Comparison of ENCODE assay signal across 8 mouse cellular contexts in the genomic region with DNA sequence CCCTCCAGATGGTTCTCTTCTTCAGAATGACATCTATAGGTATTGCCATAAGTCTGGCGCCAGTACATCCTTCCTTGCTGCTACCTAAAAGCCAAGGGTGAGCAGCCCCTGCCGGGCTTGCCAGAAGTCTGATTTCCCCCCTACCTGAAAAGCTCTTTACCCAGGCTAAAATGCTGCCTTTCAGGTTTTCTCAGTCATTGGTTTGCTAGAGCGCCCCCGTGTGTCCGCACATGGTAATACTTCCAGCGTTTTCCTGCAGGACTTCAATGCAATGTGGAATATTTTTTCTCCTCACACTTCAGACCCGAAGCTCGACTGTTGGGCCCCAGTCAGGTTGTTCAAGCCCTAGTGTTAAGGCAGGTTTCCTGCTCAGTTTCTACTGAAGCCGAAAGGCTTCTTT. TPM values are rescaled to one million over a fixed set of nuclear protein-coding genes. Genes with fewer than 3 reads are reported as not detected.
DNase-seq lines count a peak whose midpoint lies in the region; TF ChIP-seq lines count a peak whose summit lies in the region.

No protein-coding gene starts in this region.

- H3K4me1 ChIP-seq in heart, embryonic 10.5 days = no peaks in the 10 kb centered on the region
- H3K4me1 ChIP-seq in CH12.LX (ENCODE audit: control insufficient read depth in 1 of 2, insufficient read depth in 2 of 2) = no peaks in the 10 kb centered on the region

- peaks cover 31% of the 10 kb centered on the region for H3K27me3 ChIP-seq in heart, embryonic 10.5 days (ENCODE audit: insufficient read depth, poor library complexity, severe bottlenecking)
- no peaks in the 10 kb centered on the region for H3K27me3 ChIP-seq in CH12.LX (replicated peaks)

- in situ Hi-C loops in CH12.LX (cut with MboI; ENCODE audit: low pct_ligation_motif_present, low pct_unique_long_range_greater_than_20kb, low sequenced_read_pairs) = no loop called here

- peak; percentile 31 to 64 for TF ChIP-seq CTCF in CH12.LX (conservative IDR thresholded peaks at IDR 0.05 in 1 of 2, IDR thresholded peaks at IDR 0.05 in 1 of 2; ENCODE audit: low read depth in 2 of 2, low read length in 2 of 2)
- peak; percentile 72 for TF ChIP-seq CTCF in gastrocnemius, adult 2 months (IDR thresholded peaks at IDR 0.05)

- dilution Hi-C loops in CH12.LX (cut with MboI; ENCODE audit: extremely low pct_ligation_motif_present, extremely low pct_unique_long_range_greater_than_20kb, low sequenced_read_pairs) = no loop called here

- intact Hi-C loops in gastrocnemius, adult 2 months (cut with DNase I) = no loop called here
- intact Hi-C loops in left cerebral cortex, postnatal 25 days (cut with DNase I) = no loop called here

- no peak for TF ChIP-seq EP300 in CH12.LX (IDR thresholded peaks at IDR 0.05; ENCODE audit: low read length)

- no peak overlapping the region for H3K9ac ChIP-seq in CH12.LX (ENCODE audit: insufficient read depth, low read depth)

- DNase-seq in heart, adult 8-10 months (ENCODE audit: low spot score) = peak; percentile 8
- DNase-seq in heart, embryonic 10.5 days (ENCODE audit: low spot score) = no peak
- DNase-seq in CH12.LX (ENCODE audit: extremely low read depth) = peak; percentile 35
- peak; percentile 31 for DNase-seq in c-Kit-positive CD71-negative TER-119-negative erythroid progenitor cells, embryonic 14.5 days (ENCODE audit: low read depth)
- peak; percentile 32 for DNase-seq in gastrocnemius, adult 2 months
- peak; percentile 51 to 62 for DNase-seq in left cerebral cortex, postnatal 25 days (ENCODE audit: low spot score in 2 of 2)
- peak; percentile 33 for DNase-seq in ovary, postnatal 14 days (ENCODE audit: low spot score)
- DNase-seq in thymus, postnatal 4 days = peak; percentile 72

- no peak for TF ChIP-seq POLR2A in CH12.LX (IDR thresholded peaks at IDR 0.05; ENCODE audit: low read depth, low read length)

- WGBS in heart, embryonic 10.5 days = 22% methylated on average over 9 of the region's 9 CpGs

- H3K27ac ChIP-seq in heart, embryonic 10.5 days = no peak overlapping the region
- no peak overlapping the region for H3K27ac ChIP-seq in CH12.LX (ENCODE audit: insufficient read depth, low read depth)
- no peak overlapping the region for H3K27ac ChIP-seq in gastrocnemius, adult 2 months

- H3K79me2 ChIP-seq in CH12.LX (replicated peaks; ENCODE audit: control insufficient read depth, extremely low read depth, insufficient read depth, poor library complexity, severe bottlenecking) = no peaks in the 10 kb centered on the region

- H3K4me3 ChIP-seq in heart, embryonic 10.5 days = no peak overlapping the region
- no peak overlapping the region for H3K4me3 ChIP-seq in CH12.LX (replicated peaks in 1 of 3; ENCODE audit: low read depth in 2 of 3, low read length in 2 of 3, poor library complexity in 1 of 3)
- no peak overlapping the region for H3K4me3 ChIP-seq in gastrocnemius, adult 2 months

- no peaks in the 10 kb centered on the region for H3K36me3 ChIP-seq in heart, embryonic 10.5 days
- no peaks in the 10 kb centered on the region for H3K36me3 ChIP-seq in CH12.LX (replicated peaks in 1 of 2; ENCODE audit: control insufficient read depth in 1 of 2, insufficient read depth in 1 of 2, low read length in 1 of 2)

- H3K9me3 ChIP-seq in heart, embryonic 10.5 days = no peaks in the 10 kb centered on the region
- H3K9me3 ChIP-seq in CH12.LX (replicated peaks; ENCODE audit: low read length) = no peaks in the 10 kb centered on the region

- TF ChIP-seq RAD21 in CH12.LX (IDR thresholded peaks at IDR 0.05; ENCODE audit: low read depth, low read length) = peak; percentile 36

- H3K4me2 ChIP-seq in CH12.LX (ENCODE audit: insufficient read depth, low read depth, poor library complexity, severe bottlenecking) = no peak overlapping the region

TF ChIP-seq in CH12.LX, 34 proteins besides CTCF, POLR2A, EP300 and RAD21:
- TF ChIP-seq MXI1 (IDR thresholded peaks at IDR 0.05; ENCODE audit: low read depth, low read length) = no peak
- TF ChIP-seq SMC3 (IDR thresholded peaks at IDR 0.05; ENCODE audit: low read depth, low read length) = peak; percentile 32
TF ChIP-seq in CH12.LX: peak in this region for 1.

RNA-seq across cellular contexts. Expression of a gene that starts 5.9 kb away (rescaled TPM):
- total RNA-seq in heart, adult 8-10 months (2022) = not detected
- polyA plus RNA-seq in heart, embryonic 10.5 days (2016; fragmentation: Nextera tagmentation; extraction: Ambion mirVana) = 1.8 and 2.3 TPM in 2 replicates
- total RNA-seq in CH12.LX (2012; rRNA removed) = not detected in 2 replicates
- total RNA-seq in CH12.LX (2014; rRNA removed) = not detected in 2 replicates
- polyA plus RNA-seq in CH12.LX (2012; ENCODE audit: insufficient read length, low read depth) = not detected in 2 replicates
- total RNA-seq in gastrocnemius, adult 2 months (2021) = not detected
- not detected for total RNA-seq in left cerebral cortex, postnatal 25 days (2021)

RNA-seq across cellular contexts. Expression of a gene that starts 42.5 kb away (rescaled TPM):
- total RNA-seq in heart, adult 8-10 months (2022) = 100 to 1,000 TPM; 254 to 346 (median 312) TPM
- polyA plus RNA-seq in heart, embryonic 10.5 days (2016; fragmentation: Nextera tagmentation; extraction: Ambion mirVana) = 364 and 381 TPM in 2 replicates
- total RNA-seq in CH12.LX (2012; rRNA removed) (2,172 and 2,270 TPM in 2 replicates), CH12.LX (2014; rRNA removed) (1,227 and 1,249 TPM in 2 replicates)
- 2,129 and 2,542 TPM in 2 replicates for polyA plus RNA-seq in CH12.LX (2012; ENCODE audit: insufficient read length, low read depth)
- 100 to 1,000 TPM; 265 to 297 TPM for total RNA-seq in gastrocnemius, adult 2 months (2021)
- 100 to 1,000 TPM; 246 to 253 TPM for total RNA-seq in left cerebral cortex, postnatal 25 days (2021)

RNA-seq across cellular contexts. Expression of a gene that starts 51.1 kb away (rescaled TPM):
- total RNA-seq in heart, adult 8-10 months (2022) = 1 to 10 TPM; 2.4 to 6.1 (median 3.7) TPM
- polyA plus RNA-seq in heart, embryonic 10.5 days (2016; fragmentation: Nextera tagmentation; extraction: Ambion mirVana) = 14.9 and 19.0 TPM in 2 replicates
- 88.1 and 98.8 TPM in 2 replicates for total RNA-seq in CH12.LX (2012; rRNA removed)
- total RNA-seq in CH12.LX (2014; rRNA removed) = 94.1 and 94.4 TPM in 2 replicates
- polyA plus RNA-seq in CH12.LX (2012; ENCODE audit: insufficient read length, low read depth) = 180 and 214 TPM in 2 replicates
- 1 to 10 TPM in 1 of 2 experiments, under 1 TPM in 1; 0.99 to 1.9 TPM for total RNA-seq in gastrocnemius, adult 2 months (2021)
- 10 to 100 TPM; 57.9 to 63.8 TPM for total RNA-seq in left cerebral cortex, postnatal 25 days (2021)

Comparison
In these comparisons a context has a peak if more than half of its experiments do, and no peak if none do; other contexts are left out.
1. RNA of a gene that starts 51.1 kb away (total RNA-seq): 88.1 to 98.8 TPM in CH12.LX and 57.9 to 63.8 TPM in left cerebral cortex, postnatal 25 days; 2.4 to 6.1 TPM in heart, adult 8-10 months and 0.99 to 1.9 TPM in gastrocnemius, adult 2 months; every median in the first group is over 4 times any median in the second.